Mouse (Mus musculus): ENCODE measurements around the gene Gm27027. TPM values are rescaled to one million over a fixed set of nuclear protein-coding genes. Genes with fewer than 3 reads are reported as not detected.

Gm27027 gene
- total RNA-seq (2021), result not detected
- long read RNA-seq, experiment 1, result 0 reads
- long read RNA-seq, experiment 2, partial matches to known transcripts, result 0 of 1 reads
- long read RNA-seq, experiment 2, other reads (novel, unspliced or antisense), result 1 of 1 reads

DNA sequence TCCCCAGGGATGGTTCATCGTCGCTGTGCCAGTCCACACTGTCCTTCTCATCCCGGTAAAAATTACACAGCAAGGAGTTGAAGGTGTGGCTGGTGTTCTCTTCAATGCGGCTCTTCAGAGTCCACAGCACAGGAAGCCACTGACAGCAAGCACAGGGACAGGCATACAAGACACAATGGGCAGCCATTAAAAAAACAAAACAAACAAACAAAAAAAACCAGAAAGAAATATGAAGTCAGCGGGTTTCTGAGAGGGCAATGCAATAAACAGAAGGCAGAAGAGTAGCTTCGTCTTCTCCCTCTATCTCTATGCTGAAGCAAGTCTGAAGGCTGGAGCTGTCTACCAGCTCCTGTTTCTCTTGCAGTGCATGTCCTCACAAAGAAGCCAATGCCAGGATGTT lies at the start of gene Gm27027:
Gm27027 (minus strand) TSS at position 101 of the 400 bp plus-strand sequence.
- DNase-seq (ENCODE audit: low spot score in 2 of 2), result no peak

DNA sequence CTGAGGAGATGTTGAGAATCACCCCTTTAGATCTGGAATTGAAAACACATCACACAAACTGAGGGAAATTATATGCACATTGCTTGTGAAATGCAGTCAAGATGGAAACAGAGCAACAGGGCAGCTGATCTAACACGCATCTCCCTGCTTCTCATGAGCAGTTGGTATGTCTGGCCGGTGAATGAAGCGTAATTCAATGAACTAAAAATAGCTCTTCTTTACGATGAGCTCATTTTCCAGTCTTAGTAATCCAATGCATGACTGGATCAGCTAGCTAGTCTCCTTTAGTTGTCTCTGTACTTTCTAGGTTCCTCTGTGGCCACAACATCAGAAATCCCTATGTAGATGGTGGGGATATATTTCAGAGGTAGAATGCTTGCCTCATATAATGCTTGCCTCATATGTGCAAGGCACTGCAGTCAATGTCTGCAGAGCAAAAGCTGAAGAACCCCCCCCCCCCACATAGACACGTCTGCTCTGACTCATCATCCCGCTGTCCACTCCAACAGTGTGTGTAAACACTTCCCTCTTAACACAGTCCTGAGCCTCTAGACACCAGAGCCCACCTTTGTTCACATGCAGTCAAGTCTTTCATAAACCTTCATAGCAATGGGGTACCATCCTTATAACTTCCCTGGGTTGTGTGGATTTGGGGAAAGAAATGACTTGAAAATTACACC lies 49.4 kb upstream of the Gm27027 start:
- DNase-seq (ENCODE audit: low spot score in 2 of 2), result no peak

DNA sequence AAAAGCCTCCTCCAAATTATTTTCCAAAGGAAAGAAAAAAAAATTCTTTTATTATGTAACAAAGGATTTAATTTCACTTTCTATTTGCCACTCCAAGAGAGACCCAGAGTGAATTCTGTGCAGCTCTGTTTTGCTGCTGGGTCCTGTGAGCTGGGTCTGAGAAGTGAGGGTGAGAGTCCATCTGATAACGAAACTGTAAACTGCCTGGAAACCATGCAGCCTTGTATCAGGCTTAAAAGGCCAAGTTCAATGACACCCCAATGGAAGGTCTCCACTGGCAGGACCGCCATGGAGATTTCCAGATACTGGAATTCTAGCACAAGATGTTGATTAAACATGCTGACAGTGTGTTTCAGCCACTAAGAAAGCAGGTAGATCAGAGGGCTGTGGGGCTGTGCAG lies 48.0 kb upstream of the Gm27027 start:
- DNase-seq (ENCODE audit: low spot score in 2 of 2), result no peak

DNA sequence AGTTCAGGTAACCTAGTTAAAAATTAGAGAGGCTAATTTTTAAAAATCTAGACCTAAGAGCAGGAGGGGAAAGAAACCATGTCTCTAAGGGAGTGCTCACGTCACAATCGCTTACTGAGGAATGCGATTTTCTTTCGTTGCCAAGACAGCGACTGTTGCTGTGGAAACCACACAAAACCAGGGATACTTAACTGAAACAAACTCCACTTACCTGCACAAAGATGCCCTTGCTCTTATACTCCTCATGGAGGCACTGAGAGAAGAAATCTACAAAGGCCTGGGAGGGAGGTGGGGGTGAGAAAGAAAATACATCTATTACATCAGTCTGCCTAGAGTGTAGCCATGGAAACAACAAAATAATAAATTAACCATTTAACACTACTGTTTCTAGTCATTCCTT lies 47.5 kb upstream of the Gm27027 start:
- peak; percentile 38 to 56 for DNase-seq (ENCODE audit: low spot score in 2 of 2)

DNA sequence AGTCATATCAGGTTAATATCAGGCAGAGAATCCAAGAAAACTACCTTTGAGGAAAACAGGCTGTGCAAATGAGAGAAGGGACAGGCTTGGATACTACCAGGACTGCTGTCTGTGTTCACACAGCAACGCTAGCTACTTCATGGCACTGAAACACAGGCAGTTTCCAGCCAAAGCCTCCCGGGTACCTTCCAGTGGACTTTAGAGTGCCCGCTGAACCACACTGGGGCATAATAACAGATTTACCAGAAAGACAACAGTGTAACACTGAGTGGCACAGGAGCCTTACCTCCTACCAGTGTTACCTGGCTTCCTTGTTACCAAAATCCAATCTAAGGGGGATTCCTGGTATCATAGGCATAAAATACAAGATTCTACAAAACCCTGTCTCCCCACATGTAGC lies 46.3 kb upstream of the Gm27027 start:
- no peak for DNase-seq (ENCODE audit: low spot score in 2 of 2)

DNA sequence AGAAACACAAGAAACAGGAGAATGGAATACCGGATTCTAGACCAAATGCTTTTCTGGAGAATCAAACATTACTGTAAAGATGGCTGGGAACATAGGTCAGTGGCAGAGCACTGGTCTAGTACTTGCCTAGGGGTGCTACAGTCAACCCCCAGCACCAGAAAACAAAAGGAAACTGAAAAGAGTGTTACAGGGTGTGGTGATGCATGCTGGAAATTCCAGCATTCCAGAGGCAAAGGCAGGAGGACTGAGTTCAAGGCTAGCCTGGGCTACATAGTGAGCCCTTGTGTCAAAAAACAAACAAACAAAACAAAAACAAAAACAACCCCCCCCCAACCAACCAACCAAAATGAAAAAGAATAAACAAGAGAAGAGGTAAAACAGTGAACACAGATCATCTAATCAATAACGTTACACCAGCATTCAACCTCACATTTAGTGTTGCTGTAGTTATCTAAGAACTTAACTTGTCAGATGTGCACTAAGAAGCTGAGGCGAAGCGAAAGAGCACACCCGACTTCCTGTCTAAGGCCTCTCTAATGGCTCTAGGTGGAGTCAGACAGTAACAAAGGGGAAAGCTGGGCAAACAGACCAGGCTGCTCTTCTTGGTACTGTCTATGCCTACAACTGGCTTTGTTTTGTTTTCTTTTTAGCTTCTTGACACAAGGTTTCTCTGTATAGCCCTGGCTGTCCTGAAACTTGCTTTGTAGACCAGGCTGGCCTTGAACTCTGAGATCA lies 44.4 kb upstream of the Gm27027 start:
- no peak for DNase-seq (ENCODE audit: low spot score in 2 of 2)

DNA sequence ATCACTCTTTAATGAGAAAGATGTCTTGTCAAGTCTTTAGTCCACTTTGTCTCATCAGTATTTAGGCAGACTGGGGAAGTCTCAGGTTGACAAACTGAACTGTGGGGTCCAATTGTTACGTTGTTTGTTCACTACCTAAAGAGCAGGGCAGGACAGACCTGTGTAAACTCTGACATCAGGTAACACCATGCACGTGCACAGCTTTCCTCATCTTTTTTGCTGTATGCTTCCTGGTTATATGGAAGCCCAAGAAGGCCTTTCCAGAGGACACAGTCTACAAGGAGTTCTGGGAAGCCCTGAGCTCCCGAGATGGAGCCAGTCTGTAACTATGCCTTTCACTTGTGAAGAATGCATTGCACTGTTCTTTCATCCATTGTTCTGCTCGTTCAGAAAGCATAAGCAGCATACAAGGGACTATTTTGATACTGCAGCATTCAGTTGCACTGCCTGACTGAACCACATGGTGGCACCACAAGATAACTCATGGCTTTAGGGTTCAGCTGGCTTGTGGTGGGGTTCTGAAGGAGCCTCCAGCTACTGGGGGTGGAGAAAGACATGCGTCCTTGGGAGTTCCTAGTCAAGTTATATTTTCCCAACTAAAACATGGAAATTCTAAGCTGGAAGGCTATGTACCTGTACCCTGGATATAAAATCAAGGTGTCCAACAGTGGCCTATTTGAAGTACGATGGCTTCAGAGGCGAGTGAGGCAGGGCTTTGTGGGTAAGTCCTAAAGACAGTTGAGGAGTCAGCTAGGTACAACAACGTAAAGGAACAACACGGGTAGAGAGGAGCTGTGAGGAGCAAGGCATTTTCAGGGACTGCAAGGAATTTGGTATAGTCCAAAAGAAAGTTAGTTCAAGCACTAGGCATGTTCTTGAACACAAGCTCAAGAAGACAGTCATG lies 39.5 kb upstream of the Gm27027 start:
- DNase-seq (ENCODE audit: low spot score in 2 of 2), result peak; percentile 84 to 90

DNA sequence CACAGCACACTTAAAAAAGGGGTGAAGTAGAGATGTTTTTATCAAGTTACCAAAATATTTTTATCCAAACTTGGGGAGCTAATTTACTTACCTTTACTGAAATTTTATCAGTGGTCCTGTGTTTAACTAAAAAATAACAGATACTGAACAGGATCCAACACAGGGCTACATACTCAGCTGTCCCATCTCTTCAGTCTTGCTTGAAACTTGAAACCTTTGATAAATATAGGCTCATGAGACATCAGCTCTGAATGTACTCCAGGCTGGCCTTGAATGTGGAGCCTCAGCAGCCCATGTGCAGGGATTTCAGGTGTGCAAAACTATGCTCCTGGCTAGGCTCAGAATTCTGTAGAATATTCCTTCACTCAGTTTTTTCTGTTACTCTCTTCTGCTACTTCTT lies 34.4 kb upstream of the Gm27027 start:
- DNase-seq (ENCODE audit: low spot score in 2 of 2), result no peak

DNA sequence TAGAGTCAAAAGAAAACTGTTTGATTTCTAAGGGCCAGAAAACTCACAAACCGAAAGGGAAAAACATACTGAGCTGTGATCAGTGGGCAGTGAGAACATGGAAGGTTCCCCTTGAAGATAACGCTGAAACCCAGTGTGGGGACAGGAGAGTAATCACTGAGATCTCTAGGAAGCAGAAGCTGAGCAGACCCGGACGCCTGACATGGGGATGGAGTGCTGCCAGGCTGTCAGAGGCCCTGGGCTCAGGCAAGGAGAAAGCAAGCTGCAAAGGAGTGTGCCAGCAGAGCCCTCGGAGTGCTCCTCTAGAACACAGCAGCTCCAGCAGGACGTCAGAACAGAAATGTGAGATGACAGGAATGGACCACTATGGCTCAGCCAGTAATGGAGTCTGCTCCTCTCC lies 28.5 kb upstream of the Gm27027 start:
- no peak for DNase-seq (ENCODE audit: low spot score in 2 of 2)

DNA sequence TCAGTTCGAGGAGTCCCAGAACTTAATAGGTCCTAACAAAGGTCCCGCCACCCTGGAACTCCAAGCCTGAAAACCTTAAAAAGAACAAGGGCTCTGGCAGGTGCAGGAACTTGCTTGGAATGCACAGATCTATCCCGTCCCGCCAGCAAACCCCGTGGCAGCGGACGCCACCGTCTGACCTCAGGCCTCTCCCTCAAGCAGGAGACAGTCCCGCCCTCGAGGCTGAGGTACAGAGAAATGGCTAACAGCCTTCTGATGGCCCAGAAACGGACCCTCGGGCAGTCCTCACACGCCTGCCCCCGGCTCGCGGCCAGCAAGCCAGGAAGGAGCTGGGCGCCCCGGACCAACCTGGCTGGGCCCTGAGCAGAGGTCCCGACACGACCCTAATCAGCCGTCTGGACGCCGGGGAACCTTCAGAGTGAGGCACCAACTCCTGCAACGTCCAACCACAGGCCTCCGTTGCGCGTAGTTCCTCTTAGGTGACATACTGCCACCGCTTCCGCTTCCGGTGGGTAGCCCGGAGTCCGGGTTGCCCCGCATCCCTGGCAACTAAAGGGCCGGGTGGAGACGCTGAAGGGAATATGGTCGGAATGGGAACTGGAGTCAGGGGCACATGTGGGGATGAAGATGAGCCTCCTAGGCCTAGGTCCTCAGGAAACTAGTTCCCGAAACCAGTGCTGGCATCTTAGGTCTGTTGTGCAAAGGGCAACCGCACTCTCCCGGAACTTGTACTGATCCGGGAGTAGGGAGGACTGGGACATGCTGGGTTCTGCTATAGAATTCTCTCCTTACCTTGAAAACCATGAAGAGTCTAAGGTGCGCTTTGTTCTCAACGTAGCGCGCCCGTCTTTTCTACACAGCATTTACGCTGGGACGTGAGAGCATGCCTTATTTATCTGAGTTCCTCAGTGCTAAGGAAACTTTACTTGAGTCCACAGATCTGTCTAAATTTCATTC lies 14.5 kb upstream of the Gm27027 start, which contains the start of gene Alkbh3:
Alkbh3 (minus strand) TSS at position 473 of the 957 bp plus-strand sequence.
- peak; percentile 95 to 96 for DNase-seq (ENCODE audit: low spot score in 2 of 2)

DNA sequence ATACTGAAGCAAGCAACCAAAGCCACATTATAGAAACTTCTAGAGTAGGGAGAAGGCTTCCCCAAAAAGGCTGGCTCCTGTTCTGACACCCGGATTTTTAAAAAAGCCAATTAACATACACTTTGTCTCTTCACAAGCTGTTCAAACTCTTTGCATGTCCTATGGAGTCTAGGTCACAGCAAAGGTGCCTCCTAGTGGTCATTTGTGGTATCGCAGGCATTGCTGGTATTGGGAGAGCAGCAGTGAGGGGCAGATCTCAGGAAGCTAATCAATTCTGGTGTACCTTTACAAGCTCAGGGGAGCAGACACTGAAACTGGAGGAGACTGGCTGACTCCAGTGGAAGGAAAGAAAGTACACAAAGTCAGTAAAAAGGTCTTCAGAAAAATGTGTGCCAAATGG lies 6.2 kb upstream of the Gm27027 start:
- DNase-seq (ENCODE audit: low spot score in 2 of 2), result peak; percentile 88 to 93

DNA sequence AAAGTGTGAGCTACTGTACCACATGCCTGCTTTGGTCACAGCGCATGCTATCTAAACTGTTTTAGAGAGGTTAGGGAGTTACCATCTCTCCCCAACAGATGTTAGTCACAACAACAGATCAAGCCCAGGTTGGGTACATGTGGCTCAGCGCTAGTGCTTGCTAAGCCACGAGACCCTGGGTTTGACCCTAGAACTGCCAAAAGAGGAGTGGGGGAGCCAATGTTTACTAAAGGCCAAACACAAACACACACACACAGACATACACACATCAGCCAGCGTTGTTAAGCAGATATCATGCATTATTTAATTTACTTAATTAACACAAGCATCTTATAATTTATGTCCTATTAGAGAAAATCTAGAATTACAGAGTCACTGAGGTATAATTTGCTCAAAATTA lies 5.8 kb upstream of the Gm27027 start:
- DNase-seq (ENCODE audit: low spot score in 2 of 2), result no peak

DNA sequence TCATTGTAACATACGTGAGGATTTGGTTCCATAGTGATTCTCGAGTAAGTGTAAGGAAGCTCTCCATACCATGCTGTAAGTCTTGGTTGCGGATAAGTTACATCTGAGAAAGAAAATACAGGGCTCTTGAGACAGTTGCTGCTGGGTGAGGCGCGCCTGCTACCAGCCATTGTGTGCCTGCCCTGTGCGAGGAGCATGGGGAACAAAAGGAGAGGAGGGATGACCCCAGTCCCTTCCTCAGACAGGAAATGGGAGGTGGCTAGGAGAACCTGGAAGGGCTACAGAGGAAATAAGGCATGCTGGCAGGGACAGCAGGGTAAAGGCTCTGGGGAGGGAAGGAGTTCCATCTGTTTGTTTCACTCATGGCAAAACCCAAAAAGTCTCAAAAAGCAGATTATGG lies 5.3 kb upstream of the Gm27027 start:
- DNase-seq (ENCODE audit: low spot score in 2 of 2), result no peak

DNA sequence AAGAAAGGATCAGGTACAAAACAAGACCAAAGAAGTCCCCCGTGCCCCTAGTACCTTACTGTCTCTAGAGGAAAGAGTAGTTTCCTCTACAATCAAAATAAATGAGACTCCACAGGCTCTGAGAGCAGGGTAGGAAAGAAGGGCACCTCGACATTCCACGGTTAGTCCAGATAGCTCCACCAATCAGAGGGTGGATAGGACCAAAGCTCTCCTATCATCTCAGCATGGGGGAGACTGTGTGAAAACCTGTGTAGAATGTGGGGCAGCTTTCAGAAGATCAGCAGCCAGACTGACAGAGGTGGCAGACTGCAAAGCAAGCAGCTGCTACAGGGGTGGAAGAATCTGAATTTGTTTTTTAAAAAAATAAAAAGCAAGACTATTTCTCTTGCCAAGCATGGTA lies 3.3 kb downstream of the Gm27027 start:
- DNase-seq (ENCODE audit: low spot score in 2 of 2), result no peak

DNA sequence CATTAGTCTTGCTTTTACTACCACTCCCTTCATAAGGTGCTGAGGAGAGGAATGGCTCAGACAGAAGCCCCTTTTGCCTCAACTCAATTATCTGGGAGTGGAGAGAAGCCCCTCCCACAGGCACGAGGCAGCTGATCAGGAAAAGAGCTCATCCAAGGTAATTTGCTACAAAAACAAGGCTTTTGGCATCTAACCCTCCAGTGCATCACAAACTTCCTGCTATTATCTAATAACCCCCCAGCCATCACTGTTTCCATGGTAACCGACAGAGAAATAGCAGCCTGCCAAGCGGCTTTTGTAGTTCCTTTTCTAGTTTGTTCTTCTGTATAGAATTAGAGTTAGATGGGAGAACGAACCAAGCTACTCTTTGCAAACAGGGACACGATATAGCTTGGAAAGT lies 3.9 kb downstream of the Gm27027 start:
- DNase-seq (ENCODE audit: low spot score in 2 of 2), result peak in 1 of 2 experiments; percentile 65

DNA sequence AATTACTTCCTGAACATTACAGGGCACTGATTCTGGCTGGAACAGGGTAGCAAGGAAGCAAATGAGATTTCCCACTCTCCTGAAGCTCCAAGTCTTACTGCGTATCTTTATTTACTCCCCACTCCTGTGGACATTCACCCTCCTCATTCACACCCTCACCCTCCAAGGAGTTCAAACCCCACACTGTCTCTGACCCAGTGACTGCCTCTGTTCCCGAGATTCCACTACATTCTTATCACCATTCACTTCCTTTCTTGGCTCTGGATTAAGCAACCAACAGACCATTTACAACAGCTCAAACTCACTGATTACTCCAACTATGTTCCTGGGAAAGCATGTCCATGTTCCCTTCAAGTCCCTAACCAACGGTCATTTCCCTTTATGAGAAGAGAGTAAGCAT lies 4.8 kb downstream of the Gm27027 start:
- no peak for DNase-seq (ENCODE audit: low spot score in 2 of 2)

DNA sequence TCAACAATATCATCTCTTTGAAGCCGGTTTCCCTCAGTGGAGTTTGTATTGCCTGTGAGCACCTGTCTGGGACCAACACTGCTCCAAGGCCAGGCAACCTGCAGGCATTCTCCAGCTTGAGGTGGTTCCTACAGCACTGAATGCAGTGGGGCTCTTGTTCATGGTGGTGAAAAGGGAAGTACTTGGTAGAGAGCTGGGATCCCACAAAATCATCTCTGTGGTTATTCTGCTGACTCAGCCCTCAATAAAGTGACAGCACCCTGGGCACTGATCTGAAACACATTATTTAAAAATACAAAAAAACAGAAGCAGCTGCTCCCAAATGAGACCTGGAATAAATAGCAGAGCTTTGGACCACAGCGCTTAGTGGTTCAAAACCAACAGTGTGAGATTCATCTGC lies 7.7 kb downstream of the Gm27027 start:
- DNase-seq (ENCODE audit: low spot score in 2 of 2), result no peak

DNA sequence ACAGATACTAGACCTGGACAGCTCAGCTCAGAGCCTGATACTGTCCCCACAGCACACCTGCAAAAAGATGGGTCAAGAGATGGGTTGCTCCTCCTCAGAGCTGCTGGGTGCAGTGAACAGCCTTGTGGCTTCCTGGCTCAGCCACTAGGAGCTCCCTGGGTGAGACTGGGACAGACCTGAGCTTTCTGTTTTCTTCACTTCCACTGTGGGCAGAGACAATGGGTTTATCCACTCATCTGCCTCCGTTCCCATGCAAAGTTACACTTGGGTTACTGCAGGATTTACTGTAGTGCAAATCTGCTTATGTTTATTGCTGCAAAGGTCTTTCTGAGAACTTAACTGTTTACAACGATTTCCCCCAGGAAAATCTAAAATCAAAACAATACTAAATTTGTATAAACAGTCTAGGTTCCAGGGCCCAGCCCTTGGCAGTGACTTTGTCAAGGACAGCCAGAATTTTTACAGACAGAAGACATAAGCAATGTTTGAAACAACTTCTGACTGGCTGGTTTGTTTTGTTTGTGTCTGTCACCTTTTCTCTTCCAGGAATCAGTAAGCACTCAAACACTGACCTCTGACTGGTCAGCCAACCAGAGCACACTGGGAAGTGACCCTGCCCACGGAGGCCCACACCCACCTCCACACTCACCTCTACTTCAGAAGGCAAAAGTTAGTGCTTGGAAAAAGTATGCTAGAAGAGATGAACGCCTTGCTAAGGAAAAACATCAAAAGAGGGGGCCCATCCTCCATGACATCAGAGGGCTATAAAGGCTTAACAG lies 13.5 kb downstream of the Gm27027 start:
- DNase-seq (ENCODE audit: low spot score in 2 of 2), result no peak

DNA sequence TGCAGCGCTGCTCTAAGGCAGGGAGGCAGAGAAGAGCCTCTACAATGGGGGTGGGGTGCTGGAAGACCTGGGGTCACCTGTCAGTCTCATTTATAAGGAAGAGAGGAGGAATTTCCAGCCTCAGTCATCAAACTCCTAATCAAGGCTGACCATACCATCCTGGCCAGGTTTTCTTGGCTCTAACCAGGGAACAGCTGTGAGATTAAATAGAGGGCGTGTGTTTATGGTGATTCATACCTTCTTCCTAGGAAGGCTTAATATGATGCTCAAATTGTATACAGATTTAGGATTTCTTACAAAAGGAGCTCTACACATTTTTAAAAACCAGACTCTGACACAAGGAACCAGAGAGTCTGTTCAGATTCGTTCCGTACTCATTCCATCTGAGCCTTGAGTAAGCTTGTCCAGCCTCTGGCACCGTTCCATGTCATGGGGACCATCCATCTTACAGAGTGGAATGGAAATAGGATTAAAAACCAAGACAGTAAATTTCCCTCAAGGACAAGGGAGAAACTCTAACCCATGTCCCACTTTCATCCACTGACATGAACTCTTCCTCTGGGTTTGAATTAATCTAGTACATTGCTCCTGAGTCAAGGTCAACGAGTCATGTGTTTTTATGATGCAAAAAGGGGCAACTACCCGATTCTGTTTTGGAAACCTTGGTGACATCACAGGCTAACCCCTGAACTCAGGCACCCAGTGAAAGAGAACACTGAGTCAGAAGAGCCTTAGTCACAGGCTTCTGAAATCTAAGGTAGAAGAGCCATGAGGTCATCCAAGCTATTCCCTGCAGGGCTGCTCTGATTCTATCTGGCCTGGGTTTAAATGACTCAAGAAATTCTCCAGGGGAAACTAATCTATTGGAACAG lies 16.7 kb downstream of the Gm27027 start:
- no peak for DNase-seq (ENCODE audit: low spot score in 2 of 2)
